Mouse (Mus musculus) cortical plate, adult 2 months (tissue): ENCODE measurements around the gene Psmd14.

Experiments
- CTCF ChIP-seq: fragments of 200-500 bp; IDR thresholded peaks from 2 replicates; pipeline ENCODE4 v1.5.1; 2011; ENCODE audit warnings: mild to moderate bottlenecking, control low read depth, low read length; ENCODE audit not compliant: insufficient read depth; ENCODE audit errors: extremely low read depth
- POLR2A ChIP-seq: fragments of 200-500 bp; IDR thresholded peaks from 2 replicates; pipeline ENCODE4 v1.6.1; 2011; ENCODE audit warnings: mild to moderate bottlenecking, low read length, control low read depth; ENCODE audit not compliant: insufficient read depth; ENCODE audit errors: extremely low read depth

DNA sequence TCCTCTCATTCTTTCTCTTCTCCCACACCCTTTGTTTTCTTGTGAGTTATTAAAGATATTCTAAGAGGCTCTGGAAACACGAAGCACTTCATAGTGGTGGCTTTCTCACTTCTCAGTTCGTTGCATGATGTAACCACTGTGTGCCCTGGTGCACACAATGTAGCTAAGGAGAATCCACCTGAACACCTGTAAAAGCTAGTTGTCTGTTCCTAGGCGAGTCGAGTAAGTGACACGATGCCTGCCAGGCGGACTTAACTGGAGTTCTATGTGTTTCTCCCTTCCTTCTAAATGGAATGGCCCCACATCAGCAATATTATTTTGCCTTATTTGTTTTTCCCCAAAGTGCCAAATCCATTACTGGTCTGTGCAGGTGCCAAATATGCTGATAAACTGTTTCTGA lies 101.6 kb downstream of the Psmd14 start:
- TF ChIP-seq CTCF = no peak
- no peak for TF ChIP-seq POLR2A
